Mouse (Mus musculus) thymus, postnatal 10 days (tissue): ENCODE measurements around the gene Bmpr1a.
A peak's percentile ranks its signal among the peaks of the same experiment; 100 is the strongest.

Source experiments
- DNase-seq, 2 experiments: peaks; one replicate each; pipeline ENCODE4 v3.0.0; 2021; ENCODE audit warnings: low spot score in 2 of 2

The Bmpr1a gene

DNA sequence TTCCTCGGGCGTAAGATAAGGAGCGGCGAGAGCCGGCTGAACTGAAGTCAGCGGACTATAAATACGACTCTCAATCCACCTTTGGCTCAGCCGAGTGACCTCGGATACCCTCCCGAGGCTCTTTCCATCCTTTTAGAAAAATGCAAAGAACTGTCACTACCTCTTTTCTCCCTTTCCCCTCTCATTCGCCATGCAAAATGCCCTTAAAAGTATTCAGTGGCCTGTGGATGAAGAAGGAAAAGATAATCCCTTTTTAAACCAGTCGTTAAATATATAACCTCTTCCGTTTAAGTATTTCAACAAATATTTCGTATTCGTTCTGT lies at the start of gene Bmpr1a:
Gene Bmpr1a (minus strand): TSS at position 17 of the 323 bp plus-strand sequence.
- no peak for DNase-seq

DNA sequence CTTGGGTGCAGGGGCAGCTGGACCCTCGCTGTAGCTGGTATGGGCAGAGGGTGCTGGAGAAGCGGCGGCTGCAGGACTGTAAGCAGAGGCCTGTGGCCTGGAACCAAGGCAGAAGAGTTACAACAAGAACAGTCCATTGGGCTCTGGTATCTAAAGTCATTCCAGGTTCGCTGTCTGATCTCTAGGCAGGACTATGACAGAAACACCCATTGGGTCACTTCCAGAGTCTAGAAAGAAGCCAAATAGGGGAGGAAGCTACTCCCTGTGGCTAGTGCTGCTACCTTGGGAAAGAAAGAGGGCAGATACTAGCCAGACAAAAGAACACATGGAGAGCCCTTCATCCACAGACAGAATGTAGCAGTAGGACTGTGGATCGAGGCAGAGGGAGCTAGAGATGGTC lies 49.1 kb upstream of the Bmpr1a start:
- no peak for DNase-seq

GRCm38 (mm10) chr14:34549004-34549671 lies 46.0 kb upstream of the Bmpr1a start:
- DNase-seq: peak; percentile 26 to 73

GRCm38 (mm10) chr14:34548391-34549001 lies 45.4 kb upstream of the Bmpr1a start:
- no peak for DNase-seq

GRCm38 (mm10) chr14:34544545-34544944 lies 41.4 kb upstream of the Bmpr1a start:
- no peak for DNase-seq

- DNase-seq: no peak
Observed at GRCm38 (mm10) chr14:34544001-34544400, 40.9 kb upstream of the Bmpr1a start.

- DNase-seq: no peak
Observed at GRCm38 (mm10) chr14:34543596-34543995, 40.5 kb upstream of the Bmpr1a start.

DNA sequence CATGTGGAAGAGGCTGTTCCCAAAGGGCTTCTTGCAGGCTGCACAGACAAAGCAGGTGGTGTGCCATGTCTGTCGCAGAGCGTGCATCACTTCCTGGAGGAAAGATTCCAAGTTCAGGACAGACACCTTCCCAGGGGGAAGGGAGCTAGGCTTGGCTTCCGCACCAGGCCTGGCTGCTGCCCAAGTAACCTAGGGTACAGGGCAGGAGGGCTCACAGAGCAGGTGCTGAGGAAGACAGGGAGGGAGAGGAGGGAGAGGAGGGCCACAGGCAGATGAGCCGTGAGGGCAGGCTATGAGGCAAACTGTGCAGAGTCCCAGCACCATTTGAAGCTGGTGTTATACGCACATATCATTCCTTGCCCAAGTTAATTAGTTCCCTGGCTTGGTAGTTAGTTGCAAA lies 38.8 kb upstream of the Bmpr1a start:
- no peak for DNase-seq

DNA sequence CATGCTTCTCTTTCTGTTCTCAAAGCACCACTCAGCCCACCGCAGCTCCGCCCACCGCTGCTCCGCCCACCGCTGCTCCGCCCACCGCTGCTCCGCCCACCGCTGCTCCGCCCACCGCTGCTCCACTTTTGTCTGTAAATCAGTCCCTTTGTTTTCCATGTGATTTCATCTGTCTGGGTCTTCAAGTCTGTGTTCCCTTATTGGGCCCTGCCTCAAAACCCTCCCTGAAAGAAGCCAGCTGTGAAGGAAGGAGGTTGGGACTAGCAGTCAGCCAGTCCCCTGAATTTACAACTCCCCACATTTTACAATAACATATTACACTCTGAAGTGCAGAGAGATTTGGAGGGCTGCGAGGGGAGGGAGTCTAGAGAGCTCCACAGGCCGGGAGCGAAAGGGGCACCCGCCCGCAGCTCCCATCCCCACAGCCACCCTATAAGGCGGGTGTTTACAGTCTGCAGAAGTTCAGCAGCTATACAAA lies 37.6 kb upstream of the Bmpr1a start:
- DNase-seq: no peak

DNA sequence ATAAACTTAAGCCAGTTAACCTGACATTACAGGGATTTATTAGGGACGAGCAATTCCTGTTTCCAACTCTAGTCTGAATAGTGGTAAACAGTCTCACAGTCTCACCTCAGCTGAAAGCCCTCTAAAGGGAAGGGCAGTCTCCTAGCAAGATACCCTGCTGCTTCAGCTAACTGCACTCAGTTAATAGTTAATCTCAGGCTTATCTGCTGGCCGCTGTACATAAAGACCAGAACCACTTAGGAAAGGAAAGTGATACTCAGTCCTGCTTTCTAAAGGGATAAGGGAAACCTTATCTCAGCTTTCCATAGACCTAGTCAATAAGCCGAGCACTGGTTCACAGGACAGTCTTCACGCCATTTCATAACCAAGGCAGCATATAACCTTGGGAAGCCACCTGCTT lies 32.7 kb upstream of the Bmpr1a start:
- no peak for DNase-seq

DNA sequence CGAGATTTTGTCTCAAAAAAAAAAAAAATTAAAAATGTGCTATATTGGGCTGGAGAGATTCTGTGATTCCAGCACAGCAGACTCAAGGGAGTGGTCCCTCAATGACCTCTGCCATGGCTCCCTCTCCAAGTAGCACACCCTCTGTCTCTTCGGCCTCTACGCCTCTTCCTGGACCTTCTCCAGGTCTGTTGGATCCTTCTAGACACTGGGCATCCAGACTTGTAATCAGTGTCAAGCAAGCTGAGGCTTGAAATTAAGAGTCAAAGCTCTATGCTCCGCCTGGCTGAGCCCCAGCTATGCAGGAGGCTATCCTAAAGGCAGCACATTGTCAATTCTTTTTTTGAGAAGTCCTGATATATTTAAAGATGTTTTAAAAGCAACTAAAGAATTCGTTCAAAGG lies 30.4 kb upstream of the Bmpr1a start:
- DNase-seq: no peak

DNA sequence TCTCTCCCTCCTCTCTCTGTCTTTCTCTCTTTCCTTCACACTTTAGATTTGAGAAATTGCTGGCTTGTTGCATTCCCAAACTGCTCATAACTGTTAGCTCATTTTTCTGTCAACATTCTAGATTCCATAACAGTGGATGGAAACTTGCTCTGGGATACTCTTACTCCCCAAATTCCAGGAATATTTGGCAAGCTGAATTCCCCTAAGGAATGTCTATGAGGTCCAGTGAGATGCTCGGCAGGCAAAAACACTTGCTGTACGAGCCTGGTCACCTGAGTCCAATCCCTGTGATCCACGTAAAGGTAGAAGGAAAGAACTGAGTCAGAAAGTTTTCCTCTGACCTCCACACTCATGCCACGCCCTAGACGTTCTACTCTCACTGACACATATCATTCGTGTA lies 29.4 kb upstream of the Bmpr1a start:
- DNase-seq: no peak

DNA sequence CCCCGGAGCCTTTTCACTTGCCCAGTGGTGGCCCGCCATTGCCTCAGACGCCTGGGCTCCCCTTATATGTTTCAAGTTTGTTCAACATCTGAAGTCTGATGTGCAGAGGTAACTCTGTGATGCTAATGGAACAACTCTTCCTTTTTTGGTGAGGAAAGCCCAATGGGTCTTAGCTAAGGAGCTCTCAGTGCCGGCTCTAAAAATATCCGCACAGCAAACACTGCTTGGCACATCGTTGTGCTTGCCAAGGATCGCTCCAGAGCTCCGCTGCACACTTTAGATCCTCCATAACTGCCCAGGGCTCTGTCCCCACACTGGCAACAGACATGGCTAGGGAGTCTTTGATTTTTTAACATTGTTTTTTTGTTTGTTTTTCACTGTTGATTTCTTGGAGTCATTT lies 25.7 kb upstream of the Bmpr1a start:
- DNase-seq: no peak

DNA sequence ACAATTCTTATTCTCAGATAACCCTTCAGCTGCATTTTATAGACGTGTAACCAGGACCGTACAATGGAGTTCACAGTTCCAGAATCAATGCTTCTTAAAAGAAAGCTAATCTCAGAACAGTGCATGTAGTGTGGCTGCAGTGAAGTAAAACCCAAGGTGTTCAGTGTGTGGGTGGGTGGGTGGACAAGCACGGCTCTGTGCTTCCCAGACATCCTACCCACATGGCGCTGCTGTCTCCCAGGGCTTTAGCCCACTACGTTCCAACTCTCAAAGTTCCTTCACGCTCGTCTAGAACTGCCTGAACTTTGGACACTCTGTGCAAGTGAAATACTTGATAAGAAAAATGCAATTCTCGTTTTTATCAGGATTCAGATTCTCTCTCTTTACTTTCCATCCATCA lies 19.6 kb upstream of the Bmpr1a start, which contains the start of gene 9230112D13Rik:
Gene 9230112D13Rik (minus strand): TSS at position 101 of the 400 bp plus-strand sequence.
- no peak for DNase-seq

GRCm38 (mm10) chr14:34517959-34518544 lies 14.9 kb upstream of the Bmpr1a start:
- no peak for DNase-seq

DNA sequence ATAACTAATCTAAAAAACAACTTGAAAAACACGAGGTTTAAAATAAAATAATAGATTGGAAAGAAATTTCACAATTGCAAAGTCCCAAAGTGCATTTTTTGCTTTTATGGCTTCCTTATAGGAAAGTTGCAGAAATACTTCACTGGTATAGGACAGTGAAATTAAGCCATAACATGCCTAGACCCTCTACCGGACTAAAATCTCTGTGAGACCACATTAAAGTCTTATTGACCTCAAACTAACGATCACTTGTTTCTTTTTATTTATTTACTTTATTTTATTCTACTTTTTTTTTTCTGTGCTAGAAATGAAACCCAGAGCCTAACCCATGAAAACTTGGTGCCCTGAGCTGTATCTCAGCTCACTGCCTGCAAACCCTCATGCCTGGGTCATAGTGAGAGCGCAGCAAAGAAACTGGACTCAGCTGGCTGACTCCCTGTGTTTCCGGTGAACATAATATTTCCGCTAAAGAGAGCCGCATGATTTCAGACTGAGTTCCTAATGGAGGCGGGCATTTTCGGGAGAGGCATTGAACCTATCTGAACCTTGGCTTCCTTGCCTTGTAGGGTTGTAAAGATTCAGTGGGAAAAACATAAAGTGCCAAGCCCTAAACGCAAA lies 13.9 kb upstream of the Bmpr1a start:
- no peak for DNase-seq

GRCm38 (mm10) chr14:34515860-34516259 lies 12.7 kb upstream of the Bmpr1a start:
- DNase-seq: no peak

DNA sequence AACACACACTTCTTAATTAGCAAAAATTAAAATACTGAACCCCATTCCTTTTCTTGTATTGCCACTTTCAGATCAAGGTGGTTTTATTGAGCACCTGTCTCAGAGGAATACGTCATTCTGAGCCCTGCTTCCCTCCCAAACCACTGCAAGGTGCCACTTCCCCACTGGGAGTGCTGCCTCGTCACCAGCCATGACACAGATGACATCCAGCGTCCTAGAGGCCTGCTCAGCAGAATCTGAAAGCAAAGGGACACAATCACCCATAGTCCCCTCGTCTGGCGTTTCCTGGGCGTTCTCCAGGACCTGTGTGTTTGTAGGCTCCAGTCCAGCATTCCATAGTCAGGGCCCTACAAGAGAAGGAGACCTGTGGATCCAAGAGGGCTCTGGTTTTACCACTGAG lies 11.0 kb upstream of the Bmpr1a start:
- no peak for DNase-seq

DNA sequence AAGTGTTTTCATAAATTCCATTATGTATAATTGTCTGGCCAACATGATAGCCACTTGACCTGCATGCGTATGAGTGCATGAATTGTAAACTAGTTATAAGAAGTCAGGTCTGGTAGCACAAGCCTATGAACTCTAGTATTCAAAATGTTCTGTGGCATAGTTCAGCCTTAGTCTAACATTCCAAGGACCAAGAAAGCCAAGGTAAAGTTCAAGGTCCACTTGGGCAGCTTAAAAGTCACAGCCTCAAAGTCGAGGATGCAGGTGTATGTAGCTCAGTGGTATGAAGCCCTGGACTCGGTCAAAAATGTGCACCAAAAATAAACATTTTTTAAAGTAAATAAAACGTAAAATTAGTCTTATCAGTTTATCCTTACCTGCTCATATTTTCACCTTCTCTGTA lies 9.5 kb upstream of the Bmpr1a start:
- DNase-seq: no peak

GRCm38 (mm10) chr14:34511901-34512300 lies 8.8 kb upstream of the Bmpr1a start:
- no peak for DNase-seq

DNA sequence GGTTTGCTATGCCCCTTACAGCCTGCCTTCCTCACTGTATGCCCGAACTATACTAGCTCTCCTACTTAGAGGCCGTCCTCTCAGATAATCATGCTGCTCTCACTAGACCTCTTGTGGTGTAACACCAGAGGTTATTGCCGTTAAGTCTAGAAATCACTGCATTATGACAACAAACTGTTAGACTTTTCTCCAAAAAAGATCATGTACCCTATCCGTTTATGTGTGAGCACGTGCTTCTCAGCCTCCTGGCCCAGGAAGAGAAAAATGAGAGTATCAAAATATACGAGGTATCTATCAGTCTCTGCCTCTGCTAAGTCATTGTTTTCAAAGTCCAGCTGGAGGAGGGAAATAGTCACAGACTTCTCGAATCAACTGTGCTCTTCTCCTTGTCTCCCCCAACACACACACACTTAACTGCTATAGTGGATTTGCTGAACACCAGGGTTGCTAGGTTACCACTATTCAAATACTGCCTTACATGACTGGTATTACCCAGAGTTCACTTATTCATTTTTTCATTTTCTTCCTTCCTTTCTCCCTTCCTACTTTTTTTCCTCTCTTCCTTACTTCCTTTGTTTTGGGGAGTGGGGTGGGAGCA lies 5.8 kb upstream of the Bmpr1a start:
- no peak for DNase-seq

DNA sequence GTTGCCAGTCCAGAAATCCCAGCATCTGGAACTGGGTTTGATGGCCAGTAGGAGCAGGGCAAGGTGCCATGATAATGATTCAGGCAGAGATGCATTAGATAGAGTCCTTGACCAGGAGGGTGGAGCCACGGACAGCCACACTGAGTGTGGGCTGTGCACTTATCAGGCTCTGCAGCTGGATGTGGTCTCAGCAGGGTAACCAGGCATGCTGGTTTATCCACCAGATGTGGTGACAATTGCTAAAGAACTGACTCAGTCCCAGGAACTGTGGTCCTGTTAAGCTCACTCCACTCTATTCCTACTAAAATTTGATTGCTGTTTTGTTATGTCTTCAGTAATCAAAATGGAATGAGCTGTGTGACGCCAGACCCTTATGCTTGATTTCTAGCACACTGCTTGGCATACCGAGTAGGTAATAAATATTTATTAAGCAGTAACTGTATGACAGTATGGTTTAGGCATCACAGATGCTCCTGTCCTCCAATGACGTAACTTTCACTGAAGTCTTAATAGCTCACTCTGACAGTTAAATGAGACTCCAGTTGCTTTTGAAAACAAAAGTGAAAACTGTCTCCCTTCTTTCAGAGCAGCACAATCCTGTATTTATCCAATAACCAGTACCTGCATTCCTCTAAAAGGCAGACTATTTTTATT lies 5.2 kb upstream of the Bmpr1a start:
- DNase-seq: no peak
